Mouse (Mus musculus): ENCODE data around the gene Sord.

GRCm38 (mm10) chr2:122255997-122256396 is 21.4 kb downstream of the Sord start:
- TF ChIP-seq MAFK (IDR thresholded peaks at IDR 0.05; ENCODE audit: insufficient read depth, low read depth, low read length): no peak
- TF ChIP-seq HCFC1 (IDR thresholded peaks at IDR 0.05; ENCODE audit: borderline replicate concordance, insufficient read depth, low read length): no peak
- TF ChIP-seq CHD2 (IDR thresholded peaks at IDR 0.05; ENCODE audit: low read depth, low read length): no peak
- TF ChIP-seq ZC3H11A (IDR thresholded peaks at IDR 0.05; ENCODE audit: borderline replicate concordance, low read depth, low read length): no peak
- TF ChIP-seq ZNF384 (IDR thresholded peaks at IDR 0.05; ENCODE audit: low read depth, low read length): no peak

Data from ES-E14 (cell line).